In the genomic region with DNA sequence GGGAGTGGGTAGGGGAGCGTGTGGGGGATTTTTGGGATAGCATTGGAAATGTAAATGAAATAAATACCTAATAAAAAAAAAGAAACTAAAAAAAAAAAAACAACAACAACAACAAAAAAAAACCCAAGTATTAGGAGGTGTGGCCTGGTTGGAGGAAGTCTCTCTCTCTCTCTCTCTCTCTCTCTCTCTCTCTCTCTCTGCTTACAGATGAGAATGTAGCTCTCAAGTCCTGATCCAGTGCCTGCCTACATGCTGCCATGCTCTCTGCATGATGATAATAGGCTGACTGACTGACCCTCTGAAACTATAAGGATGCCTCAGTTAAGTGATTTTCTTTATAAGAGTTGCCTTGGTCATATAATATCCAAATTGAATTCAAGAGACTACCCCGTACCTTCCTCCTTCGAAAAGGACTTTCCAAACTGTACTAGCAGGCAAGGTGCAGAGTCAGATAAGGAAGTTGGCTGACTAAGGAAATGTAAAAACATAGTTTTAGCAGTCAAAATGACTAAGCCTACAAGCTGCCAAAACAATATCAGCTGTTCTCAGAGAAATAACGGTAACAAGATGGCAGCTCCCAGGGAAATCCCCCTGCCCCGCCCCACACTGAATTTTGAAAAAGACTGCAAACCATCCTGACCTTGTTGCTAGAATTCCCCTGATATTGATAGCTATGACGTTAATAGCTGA, we compare ENCODE assay signal across 36 mouse cellular contexts. TPM values are rescaled to one million over a fixed set of nuclear protein-coding genes. Genes with fewer than 3 reads are reported as not detected.
DNase-seq lines count a peak whose midpoint lies in the region; ATAC-seq and TF ChIP-seq lines count a peak whose summit lies in the region.
"Had no signal": no experiment of that assay in that cellular context is flagged by ENCODE, and none has a peak within 500 bp of the region (broad histone marks: within the 10 kb centered on the region; RNA-seq: fewer than 3 reads in every experiment).

No protein-coding gene starts in this region.

- H3K9ac ChIP-seq in liver, embryonic 13.5 days: no peak overlapping the region
- no peak overlapping the region for H3K9ac ChIP-seq in stomach, postnatal 0 days (ENCODE audit: low read length)
- H3K9ac ChIP-seq: embryonic facial prominence, embryonic 13.5 days; forebrain, embryonic 12.5 days; forebrain, postnatal 0 days; heart, embryonic 15.5 days; hindbrain, embryonic 13.5 days; kidney, embryonic 15.5 days; limb, embryonic 12.5 days; liver, embryonic 15.5 days; lung, embryonic 15.5 days; midbrain, embryonic 12.5 days; stomach, embryonic 15.5 days had no signal

- no peak for TF ChIP-seq EP300 in stomach, postnatal 0 days (optimal IDR thresholded peaks at IDR 0.05)

- no peaks in the 10 kb centered on the region for H3K36me3 ChIP-seq in liver, embryonic 13.5 days
- H3K36me3 ChIP-seq in stomach, postnatal 0 days (ENCODE audit: control insufficient read depth, insufficient read depth, low read length): no peaks in the 10 kb centered on the region
- H3K36me3 ChIP-seq: embryonic facial prominence, embryonic 13.5 days; forebrain, embryonic 12.5 days; heart, embryonic 10.5 days; heart, embryonic 15.5 days; hindbrain, embryonic 13.5 days; kidney, embryonic 15.5 days; limb, embryonic 12.5 days; liver, embryonic 15.5 days; lung, embryonic 15.5 days; midbrain, embryonic 12.5 days; stomach, embryonic 15.5 days had no signal

- no peaks in the 10 kb centered on the region for H3K27me3 ChIP-seq in liver, embryonic 13.5 days
- no peaks in the 10 kb centered on the region for H3K27me3 ChIP-seq in stomach, postnatal 0 days (ENCODE audit: control insufficient read depth, insufficient read depth, low read length)
- H3K27me3 ChIP-seq: heart, embryonic 15.5 days; hindbrain, embryonic 13.5 days; liver, embryonic 15.5 days; lung, embryonic 15.5 days; stomach, embryonic 15.5 days had no signal

- no peak overlapping the region for H3K27ac ChIP-seq in liver, embryonic 13.5 days
- no peak overlapping the region for H3K27ac ChIP-seq in stomach, postnatal 0 days (replicated peaks)
- H3K27ac ChIP-seq: embryonic facial prominence, embryonic 13.5 days; forebrain, embryonic 12.5 days; heart, embryonic 10.5 days; heart, embryonic 15.5 days; hindbrain, embryonic 13.5 days; kidney, embryonic 15.5 days; limb, embryonic 12.5 days; liver, embryonic 15.5 days; lung, embryonic 15.5 days; midbrain, embryonic 12.5 days; stomach, embryonic 15.5 days had no signal

- peak; percentile 44 for DNase-seq in liver, embryonic 13.5 days
- DNase-seq in liver: no peak
- peak; percentile 31 for DNase-seq in c-Kit-positive CD71-positive TER-119-negative erythroid progenitor cells, embryonic 14.5 days (ENCODE audit: low read depth)
- DNase-seq in kidney, adult 9 months: no peak
- no peak for DNase-seq in stomach, postnatal 0 days (ENCODE audit: low spot score)
- DNase-seq: adrenal gland, adult 8-10 months; cerebellum, adult 11 months; cerebellum, adult 9-11 months; forebrain, postnatal 0 days; gastrocnemius, postnatal 10 days; kidney, postnatal 4 days; thymus, postnatal 14 days had no signal

- ATAC-seq in liver, embryonic 13.5 days (ENCODE audit: low read depth): peak; percentile 39; the same call in 1 of the 2 replicates
- ATAC-seq in hematopoietic stem cell, adult 5-6 weeks (replicated peaks in 1 of 2; ENCODE audit: insufficient read depth in 1 of 2, low FRiP score in 2 of 2, low TSS enrichment in 1 of 2, low read depth in 1 of 2, poor library complexity in 2 of 2, severe bottlenecking in 2 of 2): peak; percentile 19 to 46; a peak in 3 of 4 replicates
- peak; percentile 59 for ATAC-seq in megakaryocyte-erythroid progenitor cell, adult 5-6 weeks (replicated peaks; ENCODE audit: low FRiP score, low TSS enrichment, poor library complexity, severe bottlenecking)
- no peak for ATAC-seq in granulocyte monocyte progenitor cell, adult 5-6 weeks (replicated peaks; ENCODE audit: poor library complexity, severe bottlenecking)
- no peak for ATAC-seq in stomach, postnatal 0 days (ENCODE audit: low FRiP score, low TSS enrichment)
- ATAC-seq: forebrain, postnatal 0 days; intestine, postnatal 0 days had no signal

- H3K4me2 ChIP-seq in liver, embryonic 13.5 days: no peak overlapping the region
- no peak overlapping the region for H3K4me2 ChIP-seq in stomach, postnatal 0 days (replicated peaks; ENCODE audit: low read depth)
- H3K4me2 ChIP-seq: embryonic facial prominence, embryonic 13.5 days; forebrain, embryonic 12.5 days; heart, embryonic 15.5 days; hindbrain, embryonic 13.5 days; kidney, embryonic 15.5 days; limb, embryonic 12.5 days; liver, embryonic 15.5 days; lung, embryonic 15.5 days; midbrain, embryonic 12.5 days; stomach, embryonic 15.5 days had no signal

- no peak for TF ChIP-seq CTCF in stomach, postnatal 0 days (IDR thresholded peaks at IDR 0.05; ENCODE audit: low read depth)

- no peak overlapping the region for H3K4me3 ChIP-seq in liver, embryonic 13.5 days (replicated peaks)
- no peak overlapping the region for H3K4me3 ChIP-seq in stomach, postnatal 0 days (ENCODE audit: low read depth, low read length)
- H3K4me3 ChIP-seq: embryonic facial prominence, embryonic 13.5 days; erythroblast, embryonic 14.5 days; forebrain, embryonic 12.5 days; heart, embryonic 10.5 days; heart, embryonic 15.5 days; hindbrain, embryonic 13.5 days; kidney, embryonic 15.5 days; limb, embryonic 12.5 days; liver, embryonic 15.5 days; lung, embryonic 15.5 days; midbrain, embryonic 12.5 days; stomach, embryonic 15.5 days had no signal

- peaks cover 18% of the 10 kb centered on the region for H3K4me1 ChIP-seq in liver, embryonic 13.5 days (replicated peaks)
- H3K4me1 ChIP-seq in stomach, postnatal 0 days (replicated peaks; ENCODE audit: control insufficient read depth, insufficient read depth): no peaks in the 10 kb centered on the region

- no peaks in the 10 kb centered on the region for H3K9me3 ChIP-seq in liver, embryonic 13.5 days (replicated peaks)
- no peaks in the 10 kb centered on the region for H3K9me3 ChIP-seq in stomach, postnatal 0 days (ENCODE audit: control insufficient read depth, low read length)
- H3K9me3 ChIP-seq: embryonic facial prominence, embryonic 13.5 days; forebrain, embryonic 12.5 days; heart, embryonic 10.5 days; heart, embryonic 15.5 days; hindbrain, embryonic 13.5 days; kidney, embryonic 15.5 days; liver, embryonic 15.5 days; lung, embryonic 15.5 days; midbrain, embryonic 12.5 days; stomach, embryonic 15.5 days had no signal

- 30% methylated on average over 6 of the region's 6 CpGs for WGBS in liver, embryonic 13.5 days (ENCODE audit: insufficient replicate concordance)
- 83% methylated on average over 6 of the region's 6 CpGs for WGBS in stomach, postnatal 0 days

RNA-seq across cellular contexts. Expression of gene Prss39, which starts 8.2 kb away (rescaled TPM):
- polyA plus RNA-seq in liver, embryonic 13.5 days (2015; fragmentation: Nextera tagmentation; extraction: Ambion mirVana): not detected in 2 replicates
- 0.40 TPM in 1 of 2 replicates, not detected in the other for total RNA-seq in hematopoietic stem cell, adult 5-6 weeks (2017)
- total RNA-seq in megakaryocyte-erythroid progenitor cell, adult 5-6 weeks (2014; fragmentation: Nextera tagmentation): not detected in 2 replicates
- 1.2 TPM in 1 of 2 replicates, not detected in the other for total RNA-seq in megakaryocyte-erythroid progenitor cell, adult 5-6 weeks (2017)
- total RNA-seq in granulocyte monocyte progenitor cell, adult 5-6 weeks (2014; fragmentation: Nextera tagmentation): 1.2 TPM in 1 of 2 replicates, not detected in the other
- not detected in 2 replicates for total RNA-seq in granulocyte monocyte progenitor cell, adult 5-6 weeks (2017)
- not detected in 2 replicates for polyA plus RNA-seq in stomach, postnatal 0 days (2015; fragmentation: Nextera tagmentation; extraction: Ambion mirVana)
- total RNA-seq: adrenal gland, adult 8-10 months; adrenal gland, postnatal 4 days; forebrain, postnatal 0 days; gastrocnemius, postnatal 10 days; heart, postnatal 25 days; left cerebral cortex, postnatal 10 days; megakaryocyte, adult 5-6 weeks; monocyte, adult 5-6 weeks had no signal
- polyA plus RNA-seq: embryonic facial prominence, embryonic 13.5 days; erythroblast, embryonic 14.5 days; forebrain, embryonic 12.5 days; forebrain, postnatal 0 days; heart, embryonic 10.5 days; heart, embryonic 15.5 days; hindbrain, embryonic 13.5 days; intestine, postnatal 0 days; kidney, embryonic 15.5 days; limb, embryonic 12.5 days; liver, embryonic 15.5 days; lung, embryonic 15.5 days; midbrain, embryonic 12.5 days; neural tube, embryonic 14.5 days; stomach, embryonic 15.5 days; urinary bladder, adult 2 months had no signal

RNA-seq across cellular contexts. Expression of gene Ptpn18, which starts 30.4 kb away (rescaled TPM):
- polyA plus RNA-seq in liver, embryonic 13.5 days (2015; fragmentation: Nextera tagmentation; extraction: Ambion mirVana): 14.4 and 16.9 TPM in 2 replicates
- total RNA-seq in hematopoietic stem cell, adult 5-6 weeks (2017): 186 and 621 TPM in 2 replicates
- 12.5 and 40.1 TPM in 2 replicates for total RNA-seq in megakaryocyte-erythroid progenitor cell, adult 5-6 weeks (2014; fragmentation: Nextera tagmentation)
- total RNA-seq in megakaryocyte-erythroid progenitor cell, adult 5-6 weeks (2017): 27.3 and 67.9 TPM in 2 replicates
- total RNA-seq in granulocyte monocyte progenitor cell, adult 5-6 weeks (2014; fragmentation: Nextera tagmentation): 46.9 and 56.7 TPM in 2 replicates
- total RNA-seq in granulocyte monocyte progenitor cell, adult 5-6 weeks (2017): 292 and 344 TPM in 2 replicates
- 26.9 and 29.4 TPM in 2 replicates for polyA plus RNA-seq in stomach, postnatal 0 days (2015; fragmentation: Nextera tagmentation; extraction: Ambion mirVana)

RNA-seq across cellular contexts. Expression of gene Cfc1, which starts 45.5 kb away (rescaled TPM):
- not detected in 2 replicates for polyA plus RNA-seq in liver, embryonic 13.5 days (2015; fragmentation: Nextera tagmentation; extraction: Ambion mirVana)
- total RNA-seq in hematopoietic stem cell, adult 5-6 weeks (2017): 0.40 and 1.9 TPM in 2 replicates
- total RNA-seq in megakaryocyte-erythroid progenitor cell, adult 5-6 weeks (2014; fragmentation: Nextera tagmentation): not detected in 2 replicates
- not detected in 2 replicates for total RNA-seq in megakaryocyte-erythroid progenitor cell, adult 5-6 weeks (2017)
- not detected in 2 replicates for total RNA-seq in granulocyte monocyte progenitor cell, adult 5-6 weeks (2014; fragmentation: Nextera tagmentation)
- not detected in 2 replicates for total RNA-seq in granulocyte monocyte progenitor cell, adult 5-6 weeks (2017)
- 1.6 and 1.9 TPM in 2 replicates for polyA plus RNA-seq in stomach, postnatal 0 days (2015; fragmentation: Nextera tagmentation; extraction: Ambion mirVana)
- total RNA-seq: adrenal gland, adult 8-10 months; adrenal gland, postnatal 4 days; forebrain, postnatal 0 days; gastrocnemius, postnatal 10 days; heart, postnatal 25 days; left cerebral cortex, postnatal 10 days; megakaryocyte, adult 5-6 weeks; monocyte, adult 5-6 weeks had no signal
- polyA plus RNA-seq: erythroblast, embryonic 14.5 days; forebrain, embryonic 12.5 days; gonadal fat pad, adult 2 months; heart, embryonic 15.5 days; hindbrain, embryonic 13.5 days; intestine, postnatal 0 days; kidney, embryonic 15.5 days; limb, embryonic 12.5 days; liver, embryonic 15.5 days; midbrain, embryonic 12.5 days; neural tube, embryonic 14.5 days had no signal

RNA-seq across cellular contexts. Expression of gene Imp4, which starts 50.3 kb away (rescaled TPM):
- 73.8 and 81.4 TPM in 2 replicates for polyA plus RNA-seq in liver, embryonic 13.5 days (2015; fragmentation: Nextera tagmentation; extraction: Ambion mirVana)
- total RNA-seq in hematopoietic stem cell, adult 5-6 weeks (2017): 23.6 and 36.7 TPM in 2 replicates
- 55.7 and 74.9 TPM in 2 replicates for total RNA-seq in megakaryocyte-erythroid progenitor cell, adult 5-6 weeks (2014; fragmentation: Nextera tagmentation)
- 27.2 and 31.5 TPM in 2 replicates for total RNA-seq in megakaryocyte-erythroid progenitor cell, adult 5-6 weeks (2017)
- 45.9 and 50.4 TPM in 2 replicates for total RNA-seq in granulocyte monocyte progenitor cell, adult 5-6 weeks (2014; fragmentation: Nextera tagmentation)
- total RNA-seq in granulocyte monocyte progenitor cell, adult 5-6 weeks (2017): 26.2 and 35.9 TPM in 2 replicates
- polyA plus RNA-seq in stomach, postnatal 0 days (2015; fragmentation: Nextera tagmentation; extraction: Ambion mirVana): 52.3 and 52.9 TPM in 2 replicates

RNA-seq across cellular contexts. Expression of gene Ccdc115, which starts 50.5 kb away (rescaled TPM):
- 28.2 and 30.8 TPM in 2 replicates for polyA plus RNA-seq in liver, embryonic 13.5 days (2015; fragmentation: Nextera tagmentation; extraction: Ambion mirVana)
- total RNA-seq in hematopoietic stem cell, adult 5-6 weeks (2017): 49.9 and 52.8 TPM in 2 replicates
- total RNA-seq in megakaryocyte-erythroid progenitor cell, adult 5-6 weeks (2014; fragmentation: Nextera tagmentation): 35.9 and 38.8 TPM in 2 replicates
- total RNA-seq in megakaryocyte-erythroid progenitor cell, adult 5-6 weeks (2017): 42.1 and 45.4 TPM in 2 replicates
- total RNA-seq in granulocyte monocyte progenitor cell, adult 5-6 weeks (2014; fragmentation: Nextera tagmentation): 45.7 and 60.2 TPM in 2 replicates
- total RNA-seq in granulocyte monocyte progenitor cell, adult 5-6 weeks (2017): 70.6 and 81.4 TPM in 2 replicates
- 37.1 and 39.3 TPM in 2 replicates for polyA plus RNA-seq in stomach, postnatal 0 days (2015; fragmentation: Nextera tagmentation; extraction: Ambion mirVana)

Comparison
In these comparisons a context has a peak if more than half of its experiments do, and no peak if none do; other contexts are left out.
1. DNase-seq: peak in liver, embryonic 13.5 days (single experiment) and c-Kit-positive CD71-positive TER-119-negative erythroid progenitor cells, embryonic 14.5 days (single experiment); none in liver (single experiment), kidney, adult 9 months (single experiment) and stomach, postnatal 0 days (single experiment).
2. ATAC-seq: peak in liver, embryonic 13.5 days (single experiment), hematopoietic stem cell, adult 5-6 weeks (2 of 2) and megakaryocyte-erythroid progenitor cell, adult 5-6 weeks (single experiment); none in granulocyte monocyte progenitor cell, adult 5-6 weeks (single experiment) and stomach, postnatal 0 days (single experiment).